Mouse (Mus musculus) megakaryocyte progenitor cell, adult 5-6 weeks (primary cell): ENCODE results near the gene Tuba1c. TPM values are rescaled to one million over a fixed set of nuclear protein-coding genes. Genes with fewer than 3 reads are reported as not detected.

ENCODE experiments used
- total RNA-seq, 2 experiments: library from RNA; stranded (forward) in 1 of 2; stranded (reverse) in 1 of 2; fragments of 157-497, 149-512 nt in 1 of 2; fragments of 200-1000 nt in 1 of 2; gene quantifications; 2 replicates each; pipeline versions ENCODE4 v1.2.3 to v1.2.4; 2015 to 2017

The Tuba1c gene
- total RNA-seq, 2 experiments from 2014 or later = 105 to 190 TPM

Other genes with a start within 250 kb of the Tuba1c start
- gene Wnt1, start 240.0 kb upstream of the Tuba1c start, total RNA-seq (2015) = not detected in 2 replicates
- gene Wnt1, start 240.0 kb upstream of the Tuba1c start, total RNA-seq (2017) = not detected in 2 replicates
- gene Ddn, start 220.4 kb upstream of the Tuba1c start, total RNA-seq (2015) = not detected in 2 replicates
- gene Ddn, start 220.4 kb upstream of the Tuba1c start, total RNA-seq (2017) = under 0.01 and 0.10 TPM in 2 replicates
- gene Prkag1, start 198.4 kb upstream of the Tuba1c start, total RNA-seq (2015) = 38.4 and 50.6 TPM in 2 replicates
- 97.3 and 105 TPM in 2 replicates for gene Prkag1, start 198.4 kb upstream of the Tuba1c start, total RNA-seq (2017)
- 38.5 and 43.3 TPM in 2 replicates for gene Kmt2d, start 158.7 kb upstream of the Tuba1c start, total RNA-seq (2015)
- 18.6 and 29.0 TPM in 2 replicates for gene Kmt2d, start 158.7 kb upstream of the Tuba1c start, total RNA-seq (2017)
- gene Rhebl1, start 135.4 kb upstream of the Tuba1c start, total RNA-seq (2015) = 10.7 and 17.8 TPM in 2 replicates
- 5.4 and 7.9 TPM in 2 replicates for gene Rhebl1, start 135.4 kb upstream of the Tuba1c start, total RNA-seq (2017)
- gene Dhh, start 131.4 kb upstream of the Tuba1c start, total RNA-seq (2015) = not detected in 2 replicates
- gene Dhh, start 131.4 kb upstream of the Tuba1c start, total RNA-seq (2017) = not detected in 2 replicates
- gene Lmbr1l, start 111.7 kb upstream of the Tuba1c start, total RNA-seq (2015) = 5.2 and 5.6 TPM in 2 replicates
- 3.8 and 9.4 TPM in 2 replicates for gene Lmbr1l, start 111.7 kb upstream of the Tuba1c start, total RNA-seq (2017)
- gene Tuba1b, start 95.3 kb upstream of the Tuba1c start, total RNA-seq (2015) = 2,787 and 2,962 TPM in 2 replicates
- 767 and 827 TPM in 2 replicates for gene Tuba1b, start 95.3 kb upstream of the Tuba1c start, total RNA-seq (2017)
- 0.69 and 1.1 TPM in 2 replicates for gene Gm49450, start 76.3 kb upstream of the Tuba1c start, total RNA-seq (2015)
- not detected in 2 replicates for gene Gm49450, start 76.3 kb upstream of the Tuba1c start, total RNA-seq (2017)
- 30.3 and 33.5 TPM in 2 replicates for gene Tuba1a, start 76.2 kb upstream of the Tuba1c start, total RNA-seq (2015)
- 15.3 and 22.2 TPM in 2 replicates for gene Tuba1a, start 76.2 kb upstream of the Tuba1c start, total RNA-seq (2017)
- gene Prph, start 25.3 kb downstream of the Tuba1c start, total RNA-seq (2015) = 0.07 TPM in 1 of 2 replicates, not detected in the other
- not detected in 2 replicates for gene Prph, start 25.3 kb downstream of the Tuba1c start, total RNA-seq (2017)
- gene Troap, start 44.7 kb downstream of the Tuba1c start, total RNA-seq (2015) = 28.0 and 30.5 TPM in 2 replicates
- gene Troap, start 44.7 kb downstream of the Tuba1c start, total RNA-seq (2017) = 19.8 and 25.7 TPM in 2 replicates
- not detected in 2 replicates for gene C1ql4, start 57.9 kb downstream of the Tuba1c start, total RNA-seq (2015)
- gene C1ql4, start 57.9 kb downstream of the Tuba1c start, total RNA-seq (2017) = not detected in 2 replicates
- gene Dnajc22, start 63.3 kb downstream of the Tuba1c start, total RNA-seq (2015) = not detected in 2 replicates
- not detected in 2 replicates for gene Dnajc22, start 63.3 kb downstream of the Tuba1c start, total RNA-seq (2017)
- 0.27 TPM in 1 of 2 replicates, not detected in the other for gene Spats2, start 96.0 kb downstream of the Tuba1c start, total RNA-seq (2015)
- gene Spats2, start 96.0 kb downstream of the Tuba1c start, total RNA-seq (2017) = 0.25 and 0.44 TPM in 2 replicates
- gene Kcnh3, start 195.0 kb downstream of the Tuba1c start, total RNA-seq (2015) = not detected in 2 replicates
- not detected in 2 replicates for gene Kcnh3, start 195.0 kb downstream of the Tuba1c start, total RNA-seq (2017)
- gene Mcrs1, start 222.1 kb downstream of the Tuba1c start, total RNA-seq (2015) = 37.8 and 41.4 TPM in 2 replicates
- gene Mcrs1, start 222.1 kb downstream of the Tuba1c start, total RNA-seq (2017) = 28.2 and 39.7 TPM in 2 replicates